Mouse (Mus musculus) adrenal gland, adult 8-10 months (tissue): ENCODE measurements around the gene Git1. TPM values are rescaled to one million over a fixed set of nuclear protein-coding genes. Genes with fewer than 3 reads are reported as not detected.

Experiments used
- DNase-seq: peaks from one replicate; pipeline ENCODE4 v3.0.0; 2022
- total RNA-seq, 4 experiments: library from RNA; stranded (reverse); gene quantifications; 2 replicates each; pipeline ENCODE4 v1.2.4; 2022

The Git1 gene
- 10 to 100 TPM; 42.1 to 61.0 (median 50.0) TPM for total RNA-seq

DNA sequence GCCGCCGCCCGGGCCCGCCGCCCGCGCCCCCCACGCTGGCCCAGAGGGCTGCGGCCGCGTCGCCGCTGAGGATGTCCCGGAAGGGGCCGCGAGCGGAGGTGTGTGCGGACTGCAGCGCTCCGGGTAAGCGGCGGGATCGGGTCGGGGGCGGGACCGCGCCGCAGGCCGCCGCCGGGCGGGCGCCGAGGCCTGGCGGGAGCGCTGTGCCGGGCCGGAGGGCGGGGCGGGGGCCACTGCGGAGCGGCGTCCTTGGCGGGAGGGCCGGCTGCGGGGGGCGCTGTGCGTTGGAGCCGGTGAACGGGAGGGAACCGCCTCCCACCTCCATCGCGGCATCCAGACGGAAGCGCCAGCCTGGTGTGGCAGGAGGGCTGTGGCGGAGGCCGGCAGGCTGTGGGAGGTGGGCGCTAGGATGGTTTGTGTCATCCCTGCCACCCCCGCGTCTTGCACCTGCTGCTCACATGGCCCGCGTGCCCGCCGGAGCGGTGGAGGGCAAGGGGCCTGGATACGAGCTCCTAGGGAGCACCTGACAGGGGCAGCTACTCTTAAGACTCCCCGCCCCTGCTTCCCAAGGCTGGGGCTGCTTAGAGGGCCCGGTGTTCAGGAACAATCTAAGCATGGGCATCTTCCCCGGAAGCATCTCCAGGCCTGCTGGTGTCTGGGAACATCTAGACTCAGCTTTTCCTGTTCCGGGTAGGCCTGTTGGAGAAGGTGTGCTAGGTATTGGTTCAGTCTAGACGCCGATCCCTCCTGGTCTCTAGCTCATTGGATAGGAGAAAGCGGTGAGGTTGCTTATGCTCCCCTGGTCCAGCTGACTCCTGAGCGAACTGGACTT is at the start of gene Git1:
Git1 (plus strand) TSS at position 51 of the 832 bp plus-strand sequence.
- DNase-seq, result peak; percentile 45

- no peak for DNase-seq
Measured at GRCm38 (mm10) chr11:77444939-77445338, 48.4 kb upstream of the Git1 start.

GRCm38 (mm10) chr11:77446628-77447041 is 46.7 kb upstream of the Git1 start:
- DNase-seq, result peak; percentile 44

- DNase-seq, result no peak
Measured at GRCm38 (mm10) chr11:77449224-77449623, 44.1 kb upstream of the Git1 start.

DNA sequence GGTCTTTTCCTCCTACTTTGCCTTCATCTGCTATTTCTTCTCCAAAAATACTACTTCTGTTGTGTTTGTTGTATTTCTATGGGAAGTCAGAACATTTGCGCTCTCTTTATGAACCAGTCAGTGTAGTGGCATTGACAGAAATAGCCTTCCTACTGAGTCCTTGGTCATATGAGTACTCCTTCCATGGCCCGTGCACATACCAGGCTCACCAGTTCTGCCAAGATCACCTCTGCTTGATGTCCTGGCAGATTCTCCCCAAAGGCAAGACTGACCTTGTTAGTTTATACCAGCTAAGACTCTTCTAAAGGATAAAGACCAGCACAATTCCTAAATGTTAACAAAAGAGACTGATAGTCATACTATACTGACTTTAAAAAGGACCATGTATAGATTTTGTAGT is 41.7 kb upstream of the Git1 start:
- no peak for DNase-seq

- no peak for DNase-seq
Measured at GRCm38 (mm10) chr11:77453388-77453787, 40.0 kb upstream of the Git1 start.

- no peak for DNase-seq
Measured at GRCm38 (mm10) chr11:77455770-77456510, 37.4 kb upstream of the Git1 start.

DNA sequence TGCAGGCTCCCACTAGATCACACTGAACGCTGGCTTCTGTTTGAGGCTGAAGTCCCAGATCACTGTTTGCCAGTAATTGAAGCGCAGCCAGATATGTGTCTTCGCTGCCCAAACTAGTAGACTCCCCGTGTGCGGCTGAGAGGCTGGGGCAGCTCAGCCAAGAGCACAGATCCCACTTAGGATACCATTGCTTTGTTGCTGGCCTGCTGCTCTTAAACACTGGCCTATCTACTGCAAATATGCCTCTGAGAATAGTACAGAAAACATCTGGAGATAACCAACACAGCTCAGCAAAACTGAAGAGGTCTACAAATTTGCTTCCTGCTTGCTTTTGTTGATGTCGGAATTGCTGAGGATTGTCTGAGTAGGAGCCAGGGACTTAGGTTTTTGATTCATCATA is 36.5 kb upstream of the Git1 start:
- no peak for DNase-seq

GRCm38 (mm10) chr11:77461856-77462255 is 31.5 kb upstream of the Git1 start:
- no peak for DNase-seq

DNA sequence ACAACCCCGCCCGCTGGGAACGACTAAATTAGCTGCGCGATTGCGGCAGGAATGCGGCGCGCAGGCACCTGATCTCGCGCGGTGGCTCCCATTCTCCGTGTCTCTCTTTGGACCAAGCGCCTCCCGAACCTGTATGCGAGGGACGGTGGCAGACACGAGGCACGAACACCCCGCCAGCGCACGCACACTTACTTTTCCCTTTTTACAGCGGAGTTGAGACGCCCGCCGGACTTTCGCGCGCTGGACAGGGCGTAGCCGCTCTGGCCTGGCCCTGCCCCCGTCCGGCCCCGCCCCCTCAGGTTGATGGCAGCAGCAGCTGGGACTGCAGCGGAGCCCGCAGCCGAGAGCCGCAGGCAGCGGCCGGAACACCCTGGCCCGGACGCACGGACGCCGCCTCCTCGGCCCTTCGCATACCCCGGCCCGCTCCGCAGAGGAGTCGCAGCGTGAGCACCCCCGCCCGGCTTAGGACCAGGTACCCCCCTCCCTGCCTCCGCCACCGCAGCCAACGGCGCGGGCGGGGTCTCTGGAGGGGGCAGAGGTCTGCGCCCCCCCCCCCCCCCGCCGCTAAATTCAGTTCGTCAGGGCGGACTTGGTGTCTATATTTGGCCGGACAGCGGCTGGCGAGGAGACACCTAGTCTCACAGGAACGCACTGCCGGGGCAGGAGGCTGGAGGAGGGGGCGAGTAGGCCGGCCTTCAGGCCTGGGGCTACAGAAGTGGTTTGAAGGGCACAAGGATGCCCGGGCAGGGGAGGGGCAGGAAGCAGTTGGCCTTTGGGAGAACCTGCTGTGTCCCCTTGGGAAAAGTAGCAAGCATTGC is 30.9 kb upstream of the Git1 start, which contains the start of gene Coro6:
Coro6 (plus strand) TSS at position 129 of the 818 bp plus-strand sequence.
- peak; percentile 41 for DNase-seq

- DNase-seq, result no peak
Measured at GRCm38 (mm10) chr11:77463101-77463445, 30.3 kb upstream of the Git1 start.

DNA sequence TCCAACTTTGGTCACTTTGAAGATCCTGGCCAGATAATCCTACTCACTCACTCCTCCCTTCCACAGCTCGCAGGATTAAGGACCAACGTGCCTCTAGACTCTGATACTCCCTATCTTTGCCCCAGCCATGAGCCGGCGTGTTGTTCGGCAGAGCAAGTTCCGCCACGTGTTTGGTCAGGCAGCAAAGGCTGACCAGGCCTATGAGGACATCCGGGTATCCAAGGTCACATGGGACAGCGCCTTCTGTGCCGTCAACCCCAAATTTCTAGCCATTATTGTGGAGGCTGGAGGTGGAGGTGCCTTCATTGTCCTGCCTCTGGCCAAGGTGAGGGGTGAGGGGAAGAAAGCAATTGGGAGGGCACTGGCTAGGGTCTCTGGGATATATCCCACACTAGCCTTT is 29.6 kb upstream of the Git1 start:
- no peak for DNase-seq

GRCm38 (mm10) chr11:77464684-77465083 is 28.7 kb upstream of the Git1 start:
- DNase-seq, result peak; percentile 55

GRCm38 (mm10) chr11:77465111-77465510 is 28.3 kb upstream of the Git1 start:
- DNase-seq, result no peak

DNA sequence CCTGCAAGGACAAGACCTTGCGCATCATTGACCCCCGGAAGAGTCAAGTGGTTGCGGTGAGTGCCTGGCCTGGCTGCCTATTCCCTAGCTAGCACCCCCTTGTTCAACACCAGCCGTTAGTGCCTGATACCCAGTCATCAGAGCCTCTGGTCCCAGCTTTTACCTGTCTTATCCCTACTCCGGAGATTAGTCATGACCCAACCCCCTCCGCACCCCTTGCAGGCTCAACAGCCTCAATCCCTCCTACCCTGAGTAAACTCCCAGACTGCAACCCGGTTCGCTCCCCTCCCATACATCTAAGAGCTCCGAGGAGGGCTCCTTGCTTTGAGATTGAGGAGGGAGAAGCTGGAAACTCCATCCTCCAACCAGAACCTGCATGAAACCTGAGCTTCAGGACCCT is 26.8 kb upstream of the Git1 start:
- no peak for DNase-seq

DNA sequence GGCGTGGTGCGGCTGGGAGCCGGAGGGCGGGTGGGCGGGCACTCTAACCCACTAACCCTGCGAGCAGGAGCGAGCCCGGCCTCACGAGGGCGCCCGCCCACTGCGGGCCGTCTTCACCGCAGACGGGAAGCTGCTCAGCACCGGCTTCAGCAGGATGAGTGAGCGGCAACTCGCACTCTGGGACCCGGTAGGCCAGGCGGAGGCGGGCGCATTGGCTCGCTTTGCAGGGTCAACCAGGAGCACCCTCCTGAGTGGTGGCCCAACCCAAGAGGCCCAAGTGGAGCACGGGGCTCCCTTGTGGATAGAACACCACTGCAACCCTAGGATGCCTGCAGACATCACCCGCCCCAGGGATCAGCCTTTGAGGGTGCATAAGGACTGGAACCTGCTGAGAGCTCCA is 26.2 kb upstream of the Git1 start:
- peak; percentile 53 for DNase-seq

DNA sequence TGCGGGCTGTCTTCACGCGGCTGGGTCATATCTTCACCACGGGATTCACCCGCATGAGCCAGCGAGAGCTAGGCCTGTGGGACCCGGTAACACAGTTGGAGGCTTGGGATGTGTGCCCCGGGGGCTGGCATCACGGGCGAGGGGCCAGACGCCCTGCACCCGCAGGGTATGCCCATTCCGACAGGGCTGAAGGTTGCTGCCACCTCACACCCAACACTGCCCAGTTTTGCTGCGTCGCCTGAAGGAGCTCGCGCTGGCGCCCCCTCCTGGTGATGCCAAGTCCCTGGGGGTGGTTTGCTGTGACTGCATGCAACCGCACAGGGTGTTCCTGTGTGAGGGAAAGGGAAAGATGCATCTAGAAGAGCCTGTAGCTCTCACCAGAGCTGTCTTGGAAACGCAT is 25.6 kb upstream of the Git1 start:
- DNase-seq, result peak; percentile 52

GRCm38 (mm10) chr11:77468397-77468796 is 25.0 kb upstream of the Git1 start:
- DNase-seq, result no peak

- no peak for DNase-seq
Measured at GRCm38 (mm10) chr11:77471407-77471806, 22.0 kb upstream of the Git1 start.

GRCm38 (mm10) chr11:77472775-77473174 is 20.6 kb upstream of the Git1 start:
- no peak for DNase-seq

- DNase-seq, result no peak
Measured at GRCm38 (mm10) chr11:77476216-77476615, 17.1 kb upstream of the Git1 start.

DNA sequence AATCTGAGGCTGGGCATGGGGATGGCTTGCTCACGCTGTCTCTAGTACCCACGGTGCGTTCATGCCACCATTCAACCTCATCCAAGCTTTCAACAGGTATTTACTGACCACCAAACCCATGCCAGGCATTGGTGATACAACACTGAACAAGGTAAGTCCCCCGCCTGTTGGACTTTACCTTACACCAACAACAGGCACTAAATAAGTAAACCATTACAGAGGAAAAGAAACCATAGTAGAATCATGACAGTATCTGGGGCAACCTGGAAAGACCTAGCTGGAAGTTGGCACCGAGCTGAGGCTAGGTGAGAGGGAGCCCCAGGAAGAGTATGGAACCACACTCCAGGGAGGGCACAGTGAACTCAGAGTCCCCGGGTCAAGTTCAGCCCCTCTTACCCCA is 16.5 kb upstream of the Git1 start:
- DNase-seq, result no peak

DNA sequence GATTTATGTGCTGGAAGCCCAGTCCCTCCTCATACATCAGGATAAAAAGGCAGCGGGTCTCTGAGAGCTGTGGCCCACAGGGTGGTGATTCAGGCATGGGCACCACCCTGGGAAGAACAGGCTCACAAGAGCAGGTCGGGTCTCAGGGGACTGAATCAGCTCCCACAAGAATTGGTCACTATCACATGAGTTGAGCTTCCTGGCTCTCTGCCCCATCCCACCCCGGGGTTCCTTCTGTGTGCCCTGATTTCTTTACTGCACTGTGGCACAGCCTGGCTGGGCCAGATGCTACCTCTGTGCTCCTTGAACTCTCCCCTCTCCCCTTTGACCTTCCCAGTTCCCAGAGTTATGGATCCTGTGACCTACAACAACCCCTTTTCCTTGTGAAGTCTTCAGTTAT is 10.3 kb upstream of the Git1 start:
- no peak for DNase-seq
